Mouse (Mus musculus) myocyte (in vitro differentiated cells): ENCODE data around the gene Ankrd49. TPM values are rescaled to one million over a fixed set of nuclear protein-coding genes. Genes with fewer than 3 reads are reported as not detected.

ENCODE experiments used
- H3K27me3 ChIP-seq: one replicate; pipeline ENCODE4 v1.6.1; 2011; ENCODE audit not compliant: control insufficient read depth, insufficient read depth, insufficient read length
- H3K36me3 ChIP-seq: one replicate; pipeline ENCODE4 v1.6.1; 2011; ENCODE audit not compliant: control insufficient read depth, insufficient read depth
- H3K4me2 ChIP-seq: one replicate; pipeline ENCODE4 v1.6.1; 2011; ENCODE audit warnings: low read depth, control low read depth
- H3K4me3 ChIP-seq: one replicate; pipeline ENCODE4 v1.5.1; 2011; ENCODE audit warnings: mild to moderate bottlenecking, control low read depth, moderate library complexity
- H3K79me2 ChIP-seq: one replicate; pipeline ENCODE4 v1.6.1; 2011; ENCODE audit not compliant: control insufficient read depth, insufficient read depth
- H3ac ChIP-seq: one replicate; pipeline ENCODE4 v1.6.1; 2011; ENCODE audit not compliant: control insufficient read depth, insufficient read length
- CEBPB ChIP-seq: IDR thresholded peaks from 2 replicates; pipeline ENCODE4 v1.6.1; 2011; ENCODE audit warnings: mild to moderate bottlenecking, moderate library complexity; ENCODE audit not compliant: poor library complexity, insufficient read depth, severe bottlenecking
- E2F4 ChIP-seq: IDR thresholded peaks from one replicate; pipeline ENCODE4 v1.6.1; 2011; ENCODE audit warnings: mild to moderate bottlenecking, control low read depth, moderate library complexity; ENCODE audit not compliant: insufficient read depth
- MAX ChIP-seq: IDR thresholded peaks from one replicate; pipeline ENCODE4 v1.6.1; 2011; ENCODE audit warnings: low read depth, mild to moderate bottlenecking, control low read depth
- MYOD1 ChIP-seq, 3 experiments: IDR thresholded peaks; one replicate each; pipeline ENCODE4 v1.6.1; 2011; ENCODE audit warnings: control low read depth in 2 of 3, low read depth in 2 of 3, mild to moderate bottlenecking in 2 of 3, moderate library complexity in 1 of 3; ENCODE audit not compliant: insufficient read length in 2 of 3, control insufficient read depth in 1 of 3
- MYOG ChIP-seq, 3 experiments: IDR thresholded peaks; one replicate each; pipeline ENCODE4 v1.6.1; 2011; ENCODE audit warnings: control low read depth in 2 of 3, low read depth in 2 of 3, mild to moderate bottlenecking in 2 of 3; ENCODE audit not compliant: insufficient read length in 2 of 3, control insufficient read depth in 1 of 3, insufficient read depth in 1 of 3
- POLR2A ChIP-seq: IDR thresholded peaks from one replicate; pipeline ENCODE4 v1.6.1; 2011; ENCODE audit warnings: low read depth, mild to moderate bottlenecking, control low read depth, moderate library complexity; ENCODE audit not compliant: insufficient read length
- POLR2AphosphoS2 ChIP-seq: IDR thresholded peaks from one replicate; pipeline ENCODE4 v1.6.1; 2011; ENCODE audit warnings: low read depth, control low read depth; ENCODE audit not compliant: insufficient read length
- REST ChIP-seq: IDR thresholded peaks from one replicate; pipeline ENCODE4 v1.6.1; 2011; ENCODE audit warnings: mild to moderate bottlenecking, control low read depth, moderate library complexity; ENCODE audit not compliant: insufficient read depth, insufficient read length
- SRF ChIP-seq: IDR thresholded peaks from one replicate; pipeline ENCODE4 v1.6.1; 2011; ENCODE audit warnings: low read depth; ENCODE audit not compliant: control insufficient read depth, insufficient read length
- TCF12 ChIP-seq: IDR thresholded peaks from one replicate; pipeline ENCODE4 v1.6.1; 2011; ENCODE audit warnings: mild to moderate bottlenecking, control low read depth; ENCODE audit not compliant: poor library complexity, insufficient read depth, severe bottlenecking
- TCF3 ChIP-seq: IDR thresholded peaks from one replicate; pipeline ENCODE4 v1.6.1; 2011; ENCODE audit warnings: low read depth, control low read depth; ENCODE audit not compliant: insufficient read length
- USF1 ChIP-seq: IDR thresholded peaks from one replicate; pipeline ENCODE4 v1.6.1; 2011; ENCODE audit warnings: low read depth, mild to moderate bottlenecking, control low read depth, moderate library complexity
- polyA plus RNA-seq: library from polyadenylated mRNA; unstranded; fragments of >200 nt; fragmentation: generic; extraction: Trizol; gene quantifications from one replicate; pipeline ENCODE4 v1.2.1, GENCODE M21; 2012; ENCODE audit warnings: missing spikeins

Ankrd49 gene
- polyA plus RNA-seq, 1 experiment: 6.0 TPM

GRCm38 (mm10) chr9:14764765-14765164, 19.9 kb downstream of the Ankrd49 start:
- Histone ChIP-seq H3K27me3 (no peaks in the 10 kb centered on the region), H3K79me2 (no peaks in the 10 kb centered on the region), H3K4me3 (no peak overlapping the region), H3K36me3 (no peaks in the 10 kb centered on the region), H3ac (no peak overlapping the region), H3K4me2 (no peak overlapping the region)
- TF ChIP-seq POLR2A (no peak), MYOG (IDR thresholded peaks at IDR 0.05; ENCODE audit: control insufficient read depth in 1 of 3, insufficient read depth in 1 of 3, insufficient read length in 2 of 3, low read depth in 2 of 3) (no peak), REST (no peak), E2F4 (no peak), MYOD1 (IDR thresholded peaks at IDR 0.05; ENCODE audit: control insufficient read depth in 1 of 3, insufficient read length in 2 of 3, low read depth in 2 of 3) (no peak), SRF (no peak), TCF12 (no peak), POLR2AphosphoS2 (no peak), CEBPB (no peak), TCF3 (no peak), USF1 (no peak), MAX (no peak)

- no peak for TF ChIP-seq CEBPB
- H3K4me2 ChIP-seq: peak overlapping the region; percentile 46
Observed at GRCm38 (mm10) chr9:14759261-14759660, 25.4 kb downstream of the Ankrd49 start.

DNA sequence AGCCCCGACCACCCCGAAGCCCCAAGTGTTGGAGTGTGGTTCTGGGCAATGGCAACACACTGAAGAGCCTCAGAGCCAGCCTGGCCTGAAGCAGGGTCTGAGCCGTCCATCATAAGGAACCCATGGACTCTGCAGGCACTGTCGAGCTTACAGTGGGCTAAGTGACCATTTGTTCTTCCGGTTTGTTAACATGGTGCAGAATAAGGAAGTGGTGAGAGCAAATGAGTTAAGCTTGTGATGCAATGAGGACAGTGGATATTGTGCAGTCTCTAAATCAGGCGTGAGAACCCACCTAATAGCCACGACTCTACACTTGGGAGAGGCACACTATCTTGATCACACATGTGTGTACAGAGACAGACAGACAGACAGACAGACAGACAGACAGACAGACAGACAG, 26.1 kb downstream of the Ankrd49 start:
- no peak overlapping the region for H3K4me3 ChIP-seq
- TF ChIP-seq E2F4: no peak
- no peak for TF ChIP-seq TCF12
- TF ChIP-seq POLR2A: no peak
- TF ChIP-seq USF1: no peak
- no peak for TF ChIP-seq POLR2AphosphoS2
- no peak for TF ChIP-seq MYOG (IDR thresholded peaks at IDR 0.05; ENCODE audit: control insufficient read depth in 1 of 3, insufficient read depth in 1 of 3, insufficient read length in 2 of 3, low read depth in 2 of 3)
- no peak for TF ChIP-seq MAX
- TF ChIP-seq CEBPB: no peak
- no peaks in the 10 kb centered on the region for H3K27me3 ChIP-seq
- H3K36me3 ChIP-seq: no peaks in the 10 kb centered on the region
- H3K79me2 ChIP-seq: no peaks in the 10 kb centered on the region
- no peak overlapping the region for H3ac ChIP-seq
- H3K4me2 ChIP-seq: peak overlapping the region; percentile 46

More at GRCm38 (mm10) chr9:14759261-14759660, 25.4 kb downstream of the Ankrd49 start:
- Histone ChIP-seq H3K36me3 (no peaks in the 10 kb centered on the region), H3K4me3 (no peak overlapping the region), H3K79me2 (no peaks in the 10 kb centered on the region), H3ac (no peak overlapping the region), H3K27me3 (no peaks in the 10 kb centered on the region)

DNA sequence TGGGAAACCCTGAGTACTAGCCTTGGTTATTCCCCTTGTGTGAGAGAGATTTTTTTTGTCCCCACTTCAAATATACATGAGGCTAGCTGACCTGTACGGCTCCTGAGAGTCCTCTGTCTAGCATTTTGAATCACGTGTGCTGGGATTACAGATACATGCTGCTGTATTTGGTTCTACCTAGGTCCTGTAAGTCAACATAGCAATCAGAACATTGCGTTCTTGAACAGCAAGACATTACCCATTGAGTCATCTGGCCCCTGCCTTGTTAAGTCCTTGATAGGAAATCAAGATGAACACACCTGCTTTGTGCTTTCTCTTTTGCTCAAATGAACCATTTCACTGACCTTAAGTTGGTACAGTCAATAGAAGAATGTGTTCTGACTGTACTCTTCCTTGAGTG, 30.2 kb downstream of the Ankrd49 start:
- TF ChIP-seq POLR2AphosphoS2: no peak
- TF ChIP-seq TCF3: no peak
- TF ChIP-seq MYOD1 (IDR thresholded peaks at IDR 0.05; ENCODE audit: control insufficient read depth in 1 of 3, insufficient read length in 2 of 3, low read depth in 2 of 3): no peak
- no peak for TF ChIP-seq MYOG (IDR thresholded peaks at IDR 0.05; ENCODE audit: control insufficient read depth in 1 of 3, insufficient read depth in 1 of 3, insufficient read length in 2 of 3, low read depth in 2 of 3)
- TF ChIP-seq E2F4: no peak
- no peak for TF ChIP-seq MAX
- TF ChIP-seq TCF12: no peak
- no peak for TF ChIP-seq REST
- no peak for TF ChIP-seq SRF
- TF ChIP-seq CEBPB: no peak
- TF ChIP-seq POLR2A: no peak
- no peak for TF ChIP-seq USF1
- Histone ChIP-seq H3K79me2 (no peaks in the 10 kb centered on the region), H3K27me3 (no peaks in the 10 kb centered on the region), H3ac (no peak overlapping the region), H3K36me3 (no peaks in the 10 kb centered on the region), H3K4me3 (no peak overlapping the region), H3K4me2 (no peak overlapping the region)

- Histone ChIP-seq H3K27me3 (no peaks in the 10 kb centered on the region), H3K4me3 (no peak overlapping the region), H3ac (no peak overlapping the region), H3K79me2 (no peaks in the 10 kb centered on the region), H3K4me2 (no peak overlapping the region), H3K36me3 (no peaks in the 10 kb centered on the region)
- TF ChIP-seq REST (no peak), TCF3 (no peak), MYOD1 (IDR thresholded peaks at IDR 0.05; ENCODE audit: control insufficient read depth in 1 of 3, insufficient read length in 2 of 3, low read depth in 2 of 3) (no peak), MAX (no peak), TCF12 (no peak), SRF (no peak), POLR2AphosphoS2 (no peak), MYOG (IDR thresholded peaks at IDR 0.05; ENCODE audit: control insufficient read depth in 1 of 3, insufficient read depth in 1 of 3, insufficient read length in 2 of 3, low read depth in 2 of 3) (no peak), CEBPB (no peak), USF1 (no peak), POLR2A (no peak), E2F4 (no peak)
Observed at GRCm38 (mm10) chr9:14753947-14754346, 30.7 kb downstream of the Ankrd49 start.
